Mouse (Mus musculus): ENCODE measurements around the gene Znhit2. TPM values are rescaled to one million over a fixed set of nuclear protein-coding genes. Genes with fewer than 3 reads are reported as not detected.

Znhit2 gene
- polyA plus RNA-seq, 1 experiment from 2014 or later, result 33.2 TPM

GRCm38 (mm10) chr19:6047899-6048166, 13.2 kb upstream of the Znhit2 start:
- Histone ChIP-seq H3K27me3 (no peaks in the 10 kb centered on the region), H3K27ac (0 out of 2 replicates have a peak overlapping the region, but pooled peaks have one; percentile 99), H3K4me3 (peak overlapping the region; percentile 89), H3K9ac (peak overlapping the region; percentile 89), H3K36me3 (peaks cover 49% of the 10 kb centered on the region), H3K4me2 (peak overlapping the region; percentile 94), H3K4me1 (peaks cover 27% of the 10 kb centered on the region), H3K9me3 (no peaks in the 10 kb centered on the region)
- 81% methylated on average over 8 of the region's 8 CpGs for WGBS
- no peak for ATAC-seq (ENCODE audit: insufficient number of reproducible peaks, insufficient read depth, low FRiP score, low TSS enrichment, low read depth)

- peaks cover 27% of the 10 kb centered on the region for H3K4me1 ChIP-seq
- 0 out of 2 replicates have a peak overlapping the region, but pooled peaks have one; percentile 11 for H3K9ac ChIP-seq
- H3K9me3 ChIP-seq, result no peaks in the 10 kb centered on the region
- H3K27ac ChIP-seq, result no peak overlapping the region
- WGBS, result 82% methylated on average over 11 of the region's 11 CpGs
- H3K4me3 ChIP-seq, result peak overlapping the region; percentile 89; the same call in 1 of the 2 replicates
- H3K4me2 ChIP-seq, result peak overlapping the region; percentile 94; the same call in 1 of the 2 replicates
- no peaks in the 10 kb centered on the region for H3K27me3 ChIP-seq
- no peak for ATAC-seq (ENCODE audit: insufficient number of reproducible peaks, insufficient read depth, low FRiP score, low TSS enrichment, low read depth)
- H3K36me3 ChIP-seq, result peaks cover 59% of the 10 kb centered on the region
These were observed 12.1 kb upstream of the Znhit2 start for GRCm38 (mm10) chr19:6048681-6049410.

GRCm38 (mm10) chr19:6052516-6052915, 8.5 kb upstream of the Znhit2 start:
- Histone ChIP-seq H3K27ac (no peak overlapping the region), H3K4me2 (no peak overlapping the region), H3K4me1 (peaks cover 25% of the 10 kb centered on the region), H3K4me3 (no peak overlapping the region), H3K36me3 (peaks cover 80% of the 10 kb centered on the region), H3K27me3 (no peaks in the 10 kb centered on the region), H3K9ac (peak overlapping the region; percentile 17; the same call in 1 of the 2 replicates), H3K9me3 (no peaks in the 10 kb centered on the region)
- ATAC-seq (ENCODE audit: insufficient number of reproducible peaks, insufficient read depth, low FRiP score, low TSS enrichment, low read depth), result no peak
- WGBS, result 91% methylated on average over 7 of the region's 7 CpGs

GRCm38 (mm10) chr19:6054296-6054695, 6.7 kb upstream of the Znhit2 start:
- no peaks in the 10 kb centered on the region for H3K27me3 ChIP-seq
- no peak for ATAC-seq (ENCODE audit: insufficient number of reproducible peaks, insufficient read depth, low FRiP score, low TSS enrichment, low read depth)
- H3K9me3 ChIP-seq, result no peaks in the 10 kb centered on the region
- H3K36me3 ChIP-seq, result peaks cover 74% of the 10 kb centered on the region
- H3K4me2 ChIP-seq, result no peak overlapping the region
- no peak overlapping the region for H3K4me3 ChIP-seq
- 82% methylated on average over 5 of the region's 5 CpGs for WGBS
- peaks cover 17% of the 10 kb centered on the region for H3K4me1 ChIP-seq
- 0 out of 2 replicates have a peak overlapping the region, but pooled peaks have one; percentile 6 for H3K9ac ChIP-seq
- H3K27ac ChIP-seq, result no peak overlapping the region

- Histone ChIP-seq H3K36me3 (peaks cover 55% of the 10 kb centered on the region), H3K4me1 (peaks cover 21% of the 10 kb centered on the region), H3K9me3 (no peaks in the 10 kb centered on the region), H3K27ac (no peak overlapping the region), H3K9ac (peak overlapping the region; percentile 97), H3K4me3 (peak overlapping the region; percentile 86), H3K4me2 (peak overlapping the region; percentile 84), H3K27me3 (no peaks in the 10 kb centered on the region)
- ATAC-seq (ENCODE audit: insufficient number of reproducible peaks, insufficient read depth, low FRiP score, low TSS enrichment, low read depth), result no peak
- WGBS, result 51% methylated on average over 4 of the region's 4 CpGs
These were observed 4.3 kb upstream of the Znhit2 start for GRCm38 (mm10) chr19:6056696-6057095.

GRCm38 (mm10) chr19:6057313-6058096, 3.5 kb upstream of the Znhit2 start, which contains the start of the genes Mrpl49 and Fau:
Gene Mrpl49 (minus strand): TSS chr19:6057785.
Gene Fau (plus strand): TSS chr19:6057844.
- under 1% methylated on average over 61 of the region's 63 CpGs for WGBS
- no peaks in the 10 kb centered on the region for H3K27me3 ChIP-seq
- peak within 1 kb of the TSS; percentile 84 for H3K4me2 ChIP-seq
- H3K4me1 ChIP-seq, result peaks cover 29% of the 10 kb centered on the region
- H3K9ac ChIP-seq, result peak within 1 kb of the TSS; percentile 97
- peak; percentile 81 for ATAC-seq (ENCODE audit: insufficient number of reproducible peaks, insufficient read depth, low FRiP score, low TSS enrichment, low read depth)
- peak within 1 kb of the TSS; percentile 78 for H3K27ac ChIP-seq
- H3K36me3 ChIP-seq, result peaks cover 47% of the 10 kb centered on the region
- peak within 1 kb of the TSS; percentile 86 for H3K4me3 ChIP-seq
- H3K9me3 ChIP-seq, result no peaks in the 10 kb centered on the region

GRCm38 (mm10) chr19:6058513-6058912, 2.5 kb upstream of the Znhit2 start:
- no peak for ATAC-seq (ENCODE audit: insufficient number of reproducible peaks, insufficient read depth, low FRiP score, low TSS enrichment, low read depth)
- Histone ChIP-seq H3K36me3 (peaks cover 37% of the 10 kb centered on the region), H3K4me1 (peaks cover 34% of the 10 kb centered on the region), H3K27ac (peak overlapping the region; percentile 78; the same call in 1 of the 2 replicates), H3K4me2 (peak overlapping the region; percentile 84), H3K4me3 (peak overlapping the region; percentile 86), H3K9ac (peak overlapping the region; percentile 97), H3K9me3 (no peaks in the 10 kb centered on the region), H3K27me3 (no peaks in the 10 kb centered on the region)
- 36% methylated on average over 5 of the region's 5 CpGs for WGBS

- H3K9me3 ChIP-seq, result no peaks in the 10 kb centered on the region
- H3K27ac ChIP-seq, result no peak overlapping the region
- peak overlapping the region; percentile 84 for H3K4me2 ChIP-seq
- H3K9ac ChIP-seq, result peak overlapping the region; percentile 97
- peak overlapping the region; percentile 86 for H3K4me3 ChIP-seq
- H3K27me3 ChIP-seq, result no peaks in the 10 kb centered on the region
- H3K36me3 ChIP-seq, result peaks cover 32% of the 10 kb centered on the region
- WGBS, result 81% methylated on average over 5 of the region's 5 CpGs
- no peak for ATAC-seq (ENCODE audit: insufficient number of reproducible peaks, insufficient read depth, low FRiP score, low TSS enrichment, low read depth)
- H3K4me1 ChIP-seq, result peaks cover 34% of the 10 kb centered on the region
These were observed 2.0 kb upstream of the Znhit2 start for GRCm38 (mm10) chr19:6058966-6059365.

- Histone ChIP-seq H3K27me3 (no peaks in the 10 kb centered on the region), H3K9ac (peak overlapping the region; percentile 96), H3K27ac (peak overlapping the region; percentile 94), H3K4me3 (peak overlapping the region; percentile 90), H3K4me1 (peaks cover 34% of the 10 kb centered on the region), H3K9me3 (no peaks in the 10 kb centered on the region), H3K36me3 (peaks cover 13% of the 10 kb centered on the region), H3K4me2 (peak overlapping the region; percentile 100)
- no peak for ATAC-seq (ENCODE audit: insufficient number of reproducible peaks, insufficient read depth, low FRiP score, low TSS enrichment, low read depth)
- 2% methylated on average over 44 of the region's 44 CpGs for WGBS
These were observed 780 bp downstream of the Znhit2 start for GRCm38 (mm10) chr19:6061641-6062302.

- H3K4me1 ChIP-seq, result peaks cover 39% of the 10 kb centered on the region
- WGBS, result 69% methylated on average over 5 of the region's 5 CpGs
These were observed 1.4 kb downstream of the Znhit2 start for GRCm38 (mm10) chr19:6062418-6062817.

GRCm38 (mm10) chr19:6063081-6063480, 2.1 kb downstream of the Znhit2 start:
- Histone ChIP-seq H3K36me3 (peaks cover 13% of the 10 kb centered on the region), H3K4me2 (peak overlapping the region; percentile 100; the same call in 1 of the 2 replicates), H3K4me3 (peak overlapping the region; percentile 90; the same call in 1 of the 2 replicates), H3K4me1 (peaks cover 44% of the 10 kb centered on the region), H3K9ac (no peak overlapping the region), H3K9me3 (no peaks in the 10 kb centered on the region), H3K27me3 (no peaks in the 10 kb centered on the region), H3K27ac (no peak overlapping the region)
- WGBS, result 94% methylated on average over 6 of the region's 6 CpGs
- no peak for ATAC-seq (ENCODE audit: insufficient number of reproducible peaks, insufficient read depth, low FRiP score, low TSS enrichment, low read depth)

More at GRCm38 (mm10) chr19:6062418-6062817, 1.4 kb downstream of the Znhit2 start:
- H3K27me3 ChIP-seq, result no peaks in the 10 kb centered on the region
- H3K4me2 ChIP-seq, result peak overlapping the region; percentile 100
- ATAC-seq (ENCODE audit: insufficient number of reproducible peaks, insufficient read depth, low FRiP score, low TSS enrichment, low read depth), result no peak
- H3K9me3 ChIP-seq, result no peaks in the 10 kb centered on the region
- H3K36me3 ChIP-seq, result peaks cover 13% of the 10 kb centered on the region
- H3K4me3 ChIP-seq, result peak overlapping the region; percentile 90
- H3K27ac ChIP-seq, result no peak overlapping the region
- H3K9ac ChIP-seq, result peak overlapping the region; percentile 96

Data from embryonic facial prominence, embryonic 13.5 days (tissue).